Mouse (Mus musculus): ENCODE results near the gene Gja8. TPM values are rescaled to one million over a fixed set of nuclear protein-coding genes. Genes with fewer than 3 reads are reported as not detected.

Gene Gja8
- total RNA-seq, 2 experiments from 2014 or later = not detected

GRCm38 (mm10) chr3:96920991-96921390 is 4.8 kb downstream of the Gja8 start:
- H3K27ac ChIP-seq = no peak overlapping the region

GRCm38 (mm10) chr3:96905592-96905991 is 20.2 kb downstream of the Gja8 start:
- no peak for TF ChIP-seq CTCF (IDR thresholded peaks at IDR 0.05)
- intact Hi-C loops (cut with DNase I) = no loop called here

More at GRCm38 (mm10) chr3:96920991-96921390, 4.8 kb downstream of the Gja8 start:
- no peak for DNase-seq (ENCODE audit: extremely low spot score in 1 of 2, low spot score in 2 of 2)
- intact Hi-C loops (cut with DNase I) = no loop called here
- no peak for TF ChIP-seq CTCF (IDR thresholded peaks at IDR 0.05)
- no peak overlapping the region for H3K4me3 ChIP-seq

GRCm38 (mm10) chr3:96904851-96905541 is 20.8 kb downstream of the Gja8 start, which contains the start of gene Gpr89:
TSS of gene Gpr89 (minus strand) at chr3:96905346.
- Histone ChIP-seq H3K27ac (peak within 1 kb of the TSS; percentile 83), H3K4me3 (peak within 1 kb of the TSS; percentile 74)
- TF ChIP-seq CTCF (IDR thresholded peaks at IDR 0.05) = no peak
- intact Hi-C loops (cut with DNase I) = no loop called here
- peak; percentile 93 to 98 for DNase-seq (ENCODE audit: extremely low spot score in 1 of 2, low spot score in 2 of 2)

More at GRCm38 (mm10) chr3:96905592-96905991, 20.2 kb downstream of the Gja8 start:
- H3K27ac ChIP-seq = peak overlapping the region; percentile 83
- peak overlapping the region; percentile 74 for H3K4me3 ChIP-seq
- DNase-seq (ENCODE audit: extremely low spot score in 1 of 2, low spot score in 2 of 2) = no peak

- intact Hi-C loops (cut with DNase I) = no loop called here
- DNase-seq (ENCODE audit: extremely low spot score in 1 of 2, low spot score in 2 of 2) = no peak
- peak within 1 kb of the TSS; percentile 83 for H3K27ac ChIP-seq
- no peak for TF ChIP-seq CTCF (IDR thresholded peaks at IDR 0.05)
- H3K4me3 ChIP-seq = peak within 1 kb of the TSS; percentile 74
These were observed 21.4 kb downstream of the Gja8 start, which contains the start of gene Gja5 for GRCm38 (mm10) chr3:96904393-96904792. TSS of gene Gja5 (plus strand) at chr3:96904693.

GRCm38 (mm10) chr3:96902336-96902999 is 23.4 kb downstream of the Gja8 start:
- no peak overlapping the region for H3K27ac ChIP-seq
- no peak for DNase-seq (ENCODE audit: extremely low spot score in 1 of 2, low spot score in 2 of 2)
- intact Hi-C loops (cut with DNase I) = no loop called here
- TF ChIP-seq CTCF (IDR thresholded peaks at IDR 0.05) = no peak
- no peak overlapping the region for H3K4me3 ChIP-seq

- intact Hi-C loops (cut with DNase I) = no loop called here
- no peak overlapping the region for H3K27ac ChIP-seq
- no peak overlapping the region for H3K4me3 ChIP-seq
- no peak for TF ChIP-seq CTCF (IDR thresholded peaks at IDR 0.05)
- no peak for DNase-seq (ENCODE audit: extremely low spot score in 1 of 2, low spot score in 2 of 2)
These were observed 42.1 kb downstream of the Gja8 start for GRCm38 (mm10) chr3:96883690-96884089.

GRCm38 (mm10) chr3:96882061-96882849 is 43.6 kb downstream of the Gja8 start:
- intact Hi-C loops (cut with DNase I) = no loop called here
- no peak overlapping the region for H3K27ac ChIP-seq
- no peak for DNase-seq (ENCODE audit: extremely low spot score in 1 of 2, low spot score in 2 of 2)
- no peak overlapping the region for H3K4me3 ChIP-seq
- TF ChIP-seq CTCF (IDR thresholded peaks at IDR 0.05) = no peak

GRCm38 (mm10) chr3:96881557-96881956 is 44.3 kb downstream of the Gja8 start:
- peak overlapping the region; percentile 24; the same call in 1 of the 2 replicates for H3K27ac ChIP-seq
- DNase-seq (ENCODE audit: extremely low spot score in 1 of 2, low spot score in 2 of 2) = no peak
- intact Hi-C loops (cut with DNase I) = no loop called here
- TF ChIP-seq CTCF (IDR thresholded peaks at IDR 0.05) = no peak
- no peak overlapping the region for H3K4me3 ChIP-seq

- no peak for TF ChIP-seq CTCF (IDR thresholded peaks at IDR 0.05)
- intact Hi-C loops (cut with DNase I) = no loop called here
- no peak overlapping the region for H3K4me3 ChIP-seq
- no peak for DNase-seq (ENCODE audit: extremely low spot score in 1 of 2, low spot score in 2 of 2)
- no peak overlapping the region; the same call in 1 of the 2 replicates for H3K27ac ChIP-seq
These were observed 45.4 kb downstream of the Gja8 start for GRCm38 (mm10) chr3:96880385-96880784.

GRCm38 (mm10) chr3:96879536-96879935 is 46.3 kb downstream of the Gja8 start:
- Histone ChIP-seq H3K4me3 (no peak overlapping the region), H3K27ac (no peak overlapping the region)
- TF ChIP-seq CTCF (IDR thresholded peaks at IDR 0.05) = no peak
- DNase-seq (ENCODE audit: extremely low spot score in 1 of 2, low spot score in 2 of 2) = no peak
- intact Hi-C loops (cut with DNase I) = loop anchor here (10.0 kb wide), 1 partner anchor 155 kb away; the partner anchor contains the start of genes Polr3c and Rnf115

- no peak overlapping the region for H3K27ac ChIP-seq
- intact Hi-C loops (cut with DNase I) = loop anchor here (10.0 kb wide), 1 partner anchor 150 kb away; the partner anchor contains the start of genes Polr3c and Rnf115
- no peak for TF ChIP-seq CTCF (IDR thresholded peaks at IDR 0.05)
- no peak overlapping the region for H3K4me3 ChIP-seq
- DNase-seq (ENCODE audit: extremely low spot score in 1 of 2, low spot score in 2 of 2) = no peak
These were observed 50.8 kb downstream of the Gja8 start for GRCm38 (mm10) chr3:96874808-96875571.
